Mouse (Mus musculus) midbrain, postnatal 0 days (tissue): ENCODE data around the gene Rai14. TPM values are rescaled to one million over a fixed set of nuclear protein-coding genes. Genes with fewer than 3 reads are reported as not detected.

Source experiments
- ATAC-seq: fragments of 200-750 bp; cut with Nextera tagmentation; 2 replicates; pipeline ENCODE4 v1.8.0; 2017; ENCODE audit warnings: moderate number of reproducible peaks, mild to moderate bottlenecking, moderate TSS enrichment, moderate library complexity; ENCODE audit not compliant: low FRiP score
- DNase-seq: peaks from one replicate; pipeline ENCODE4 v3.0.0-alpha.2; 2015; ENCODE audit warnings: low spot score
- H3K27ac ChIP-seq: fragments of 300-500 bp; sonication (generic); 2 replicates; pipeline ENCODE4 v1.5.1; 2014; ENCODE audit warnings: low read depth, mild to moderate bottlenecking, low read length, mixed read lengths
- H3K27me3 ChIP-seq: fragments of 300-500 bp; sonication (generic); 2 replicates; pipeline ENCODE4 v1.6.1; 2014; ENCODE audit warnings: low read length, control low read depth, mixed read lengths; ENCODE audit not compliant: insufficient read depth
- H3K36me3 ChIP-seq: fragments of 300-500 bp; sonication (generic); 2 replicates; pipeline ENCODE4 v1.6.1; 2014; ENCODE audit warnings: low read length, control low read depth, mixed read lengths; ENCODE audit not compliant: insufficient read depth
- H3K4me1 ChIP-seq: fragments of 300-500 bp; sonication (generic); 2 replicates; pipeline ENCODE4 v1.6.1; 2014; ENCODE audit warnings: mild to moderate bottlenecking, control low read depth, antibody characterized with exemption, low read length, mixed read lengths; ENCODE audit not compliant: insufficient read depth
- H3K4me2 ChIP-seq: fragments of 300-500 bp; sonication (generic); 2 replicates; pipeline ENCODE4 v1.6.1; 2014; ENCODE audit warnings: low read depth, mild to moderate bottlenecking, low read length, mixed read lengths; ENCODE audit not compliant: poor library complexity, severe bottlenecking
- H3K4me3 ChIP-seq: fragments of 300-500 bp; sonication (generic); 2 replicates; pipeline ENCODE4 v1.5.1; 2014; ENCODE audit warnings: low read depth, mild to moderate bottlenecking, low read length, moderate library complexity
- H3K9ac ChIP-seq: fragments of 300-500 bp; sonication (generic); replicated peaks from 2 replicates; pipeline ENCODE4 v1.6.1; 2014; ENCODE audit warnings: mild to moderate bottlenecking, low read length, moderate library complexity, mixed read lengths; ENCODE audit not compliant: poor library complexity, severe bottlenecking
- H3K9me3 ChIP-seq: fragments of 300-500 bp; sonication (generic); 2 replicates; pipeline ENCODE4 v1.6.1; 2016; ENCODE audit warnings: low read length, control low read depth
- CTCF ChIP-seq: IDR thresholded peaks from 2 replicates; pipeline ENCODE4 v1.5.1; 2016; ENCODE audit warnings: antibody characterized with exemption, mild to moderate bottlenecking
- WGBS: fragments of 180-500 bp; shearing (Covaris S2); extraction: QIAGEN DNeasy Blood & Tissue Kit; methylation state at CpG from one replicate; pipeline ENCODE4 v1.1.7; 2014; 5-methylcytosine and 5-hydroxymethylcytosine counted together
- polyA plus RNA-seq: library from polyadenylated mRNA; unstranded; fragments of >200 nt; fragmentation: Nextera tagmentation; extraction: Ambion mirVana; gene quantifications from 2 replicates; pipeline ENCODE4 v1.2.1, GENCODE M21; 2015
- total RNA-seq: library from RNA; depleted of rRNA; stranded (reverse); fragments of >200 nt; gene quantifications from 2 replicates; pipeline ENCODE4 v1.2.3, GENCODE M21; 2014

Gene Rai14
- total and polyA plus RNA-seq, 2 experiments from 2014 or later = 4.3 to 9.0 TPM

GRCm38 (mm10) chr15:10705752-10706151 is 8.7 kb downstream of the Rai14 start:
- no peak for ATAC-seq
- H3K27ac ChIP-seq = no peak overlapping the region
- H3K27me3 ChIP-seq = no peaks in the 10 kb centered on the region
- no peaks in the 10 kb centered on the region for H3K36me3 ChIP-seq
- H3K9ac ChIP-seq = no peak overlapping the region
- DNase-seq = no peak
- H3K4me2 ChIP-seq = no peak overlapping the region
- no peak overlapping the region for H3K4me3 ChIP-seq
- H3K9me3 ChIP-seq = no peaks in the 10 kb centered on the region
- 59% methylated on average over 5 of the region's 5 CpGs for WGBS
- H3K4me1 ChIP-seq = no peaks in the 10 kb centered on the region
- TF ChIP-seq CTCF = no peak

DNA sequence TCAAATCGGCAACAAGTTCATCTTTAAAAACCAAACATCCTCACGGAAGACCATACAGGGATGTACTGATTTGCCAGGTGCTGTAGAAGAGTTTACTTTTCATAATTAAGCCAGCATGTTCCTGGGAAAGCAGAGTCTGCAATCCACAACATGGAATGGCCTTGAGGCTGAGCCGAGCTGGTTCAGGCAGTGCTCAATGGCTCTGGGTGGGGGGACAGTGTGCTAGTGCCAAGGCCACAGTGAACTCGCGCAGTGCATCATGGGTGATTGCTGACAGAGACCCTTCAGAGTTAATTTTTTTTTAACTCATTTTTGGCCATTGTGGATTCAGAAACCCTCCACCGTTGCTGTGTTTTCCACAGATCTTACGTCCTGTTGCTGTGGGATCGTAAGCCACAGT is 10.1 kb downstream of the Rai14 start:
- Histone ChIP-seq H3K27me3 (no peaks in the 10 kb centered on the region), H3K9me3 (no peaks in the 10 kb centered on the region), H3K9ac (no peak overlapping the region), H3K36me3 (no peaks in the 10 kb centered on the region), H3K27ac (no peak overlapping the region), H3K4me3 (no peak overlapping the region), H3K4me1 (no peaks in the 10 kb centered on the region), H3K4me2 (no peak overlapping the region)
- DNase-seq = no peak
- ATAC-seq = no peak
- no peak for TF ChIP-seq CTCF
- 81% methylated on average over 8 of the region's 8 CpGs for WGBS

DNA sequence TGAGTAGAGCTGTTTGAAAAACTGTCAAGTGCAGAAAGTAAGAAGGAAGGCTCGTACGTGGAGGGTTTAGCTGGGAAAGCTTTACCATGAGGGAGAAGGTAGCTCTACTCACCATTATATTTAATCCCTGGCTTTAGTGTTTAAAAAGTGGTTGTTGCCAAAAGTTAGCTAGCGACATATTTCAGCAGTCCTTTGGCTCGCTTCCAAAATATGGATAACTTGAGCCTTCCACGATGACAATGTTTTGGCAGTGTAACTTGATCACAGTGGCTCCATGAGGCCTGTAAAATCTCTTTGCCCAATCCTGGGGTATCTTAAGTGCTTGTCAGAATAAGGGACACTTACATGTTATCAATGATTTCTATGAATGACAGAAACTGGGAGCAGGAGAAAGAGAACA is 12.9 kb downstream of the Rai14 start:
- WGBS = 83% methylated on average over 5 of the region's 5 CpGs
- H3K36me3 ChIP-seq = no peaks in the 10 kb centered on the region

GRCm38 (mm10) chr15:10700891-10701466 is 13.4 kb downstream of the Rai14 start:
- no peak overlapping the region for H3K4me2 ChIP-seq
- 95% methylated on average over 9 of the region's 9 CpGs for WGBS
- no peaks in the 10 kb centered on the region for H3K4me1 ChIP-seq
- no peak overlapping the region for H3K4me3 ChIP-seq
- no peaks in the 10 kb centered on the region for H3K9me3 ChIP-seq
- H3K27ac ChIP-seq = no peak overlapping the region
- ATAC-seq (no peak), DNase-seq (no peak)
- no peaks in the 10 kb centered on the region for H3K27me3 ChIP-seq
- no peaks in the 10 kb centered on the region for H3K36me3 ChIP-seq
- H3K9ac ChIP-seq = no peak overlapping the region
- TF ChIP-seq CTCF = no peak

More for the DNA sequence above, 12.9 kb downstream of the Rai14 start:
- H3K4me3 ChIP-seq = no peak overlapping the region
- no peak for DNase-seq
- H3K9me3 ChIP-seq = no peaks in the 10 kb centered on the region
- H3K27ac ChIP-seq = no peak overlapping the region
- H3K9ac ChIP-seq = no peak overlapping the region
- H3K4me2 ChIP-seq = no peak overlapping the region
- no peaks in the 10 kb centered on the region for H3K27me3 ChIP-seq
- TF ChIP-seq CTCF = no peak
- ATAC-seq = no peak
- no peaks in the 10 kb centered on the region for H3K4me1 ChIP-seq

GRCm38 (mm10) chr15:10696478-10697234 is 17.8 kb downstream of the Rai14 start:
- Histone ChIP-seq H3K4me3 (no peak overlapping the region), H3K27me3 (no peaks in the 10 kb centered on the region), H3K9me3 (no peaks in the 10 kb centered on the region), H3K36me3 (no peaks in the 10 kb centered on the region), H3K4me1 (no peaks in the 10 kb centered on the region), H3K4me2 (no peak overlapping the region), H3K9ac (no peak overlapping the region), H3K27ac (no peak overlapping the region)
- TF ChIP-seq CTCF = no peak
- ATAC-seq (no peak), DNase-seq (no peak)
- WGBS = 69% methylated on average over 8 of the region's 8 CpGs

DNA sequence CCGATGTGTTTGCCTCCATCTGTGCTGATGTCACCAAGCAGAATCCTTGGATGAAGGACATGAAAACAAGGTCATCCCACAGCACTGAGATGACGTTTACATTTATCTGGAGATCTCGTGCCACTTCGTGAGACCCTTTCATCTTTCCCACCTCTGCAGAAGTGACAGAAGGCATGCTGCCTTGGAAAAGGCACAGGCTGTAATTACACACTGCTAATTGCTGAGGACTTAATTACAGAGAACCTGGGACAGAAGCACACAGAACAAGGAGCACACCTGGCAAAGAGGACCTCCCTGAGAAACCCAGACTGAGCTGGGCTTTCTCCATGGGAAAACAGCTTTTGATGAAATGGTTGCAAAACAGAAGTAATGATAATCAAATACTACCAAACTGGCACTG is 21.8 kb downstream of the Rai14 start:
- WGBS = 72% methylated on average over 4 of the region's 4 CpGs
- DNase-seq (no peak), ATAC-seq (no peak)
- H3K9ac ChIP-seq = no peak overlapping the region
- H3K9me3 ChIP-seq = no peaks in the 10 kb centered on the region
- no peak overlapping the region for H3K27ac ChIP-seq
- no peak for TF ChIP-seq CTCF
- H3K4me2 ChIP-seq = no peak overlapping the region
- H3K27me3 ChIP-seq = no peaks in the 10 kb centered on the region
- no peaks in the 10 kb centered on the region for H3K4me1 ChIP-seq
- 0 out of 2 replicates have a peak, but pooled peaks cover 2% of the 10 kb centered on the region for H3K36me3 ChIP-seq
- no peak overlapping the region for H3K4me3 ChIP-seq
